Mouse (Mus musculus) granulocyte monocyte progenitor cell, adult 5-6 weeks (primary cell): ENCODE data around the gene Mcts2. TPM values are rescaled to one million over a fixed set of nuclear protein-coding genes. Genes with fewer than 3 reads are reported as not detected.
"Not testable (repeated sequence)": the region's sequence is repeated elsewhere in the genome, so short reads cannot be mapped to it uniquely, and the experiment has no call there.

Experiments used
- ATAC-seq: replicated peaks from 2 replicates; pipeline ENCODE4 v1.8.0; 2016; ENCODE audit warnings: mild to moderate bottlenecking, moderate TSS enrichment, inconsistent platforms; ENCODE audit not compliant: poor library complexity, severe bottlenecking
- total RNA-seq, 2 experiments: library from RNA; stranded (forward) in 1 of 2; stranded (reverse) in 1 of 2; fragments of 200-712, 200-1000 nt in 1 of 2; fragments of >200 nt in 1 of 2; fragmentation: Nextera tagmentation in 1 of 2; gene quantifications; 2 replicates each; pipeline ENCODE4 v1.2.3; 2014 to 2017

Mcts2 gene
- 11.7 and 14.5 TPM in 2 replicates for total RNA-seq (2014; fragmentation: Nextera tagmentation)
- total RNA-seq (2017): 5.7 and 10.9 TPM in 2 replicates

- ATAC-seq: no peak
These were observed at the start of gene Mcts2 for GRCm38 (mm10) chr2:152686806-152687267. TSS of gene Mcts2 (plus strand) at chr2:152687035.

- no peak for ATAC-seq
These were observed 49.5 kb upstream of the Mcts2 start for GRCm38 (mm10) chr2:152637381-152637780.

- no peak for ATAC-seq
These were observed 48.0 kb upstream of the Mcts2 start for GRCm38 (mm10) chr2:152638865-152639264.

- ATAC-seq: no peak
These were observed 47.3 kb upstream of the Mcts2 start for GRCm38 (mm10) chr2:152639406-152640113.

- ATAC-seq: peak; percentile 73
These were observed 33.8 kb upstream of the Mcts2 start for GRCm38 (mm10) chr2:152652901-152653620.

GRCm38 (mm10) chr2:152653874-152654715, 32.7 kb upstream of the Mcts2 start:
- peak; percentile 63 for ATAC-seq

GRCm38 (mm10) chr2:152657398-152657797, 29.4 kb upstream of the Mcts2 start:
- ATAC-seq: 0 out of 2 replicates have a peak, but pooled peaks have one; percentile 15

- peak; percentile 69 for ATAC-seq
These were observed 25.7 kb upstream of the Mcts2 start for GRCm38 (mm10) chr2:152661163-152661562.

GRCm38 (mm10) chr2:152666191-152666590, 20.6 kb upstream of the Mcts2 start:
- ATAC-seq: not testable (repeated sequence)

GRCm38 (mm10) chr2:152669256-152669638, 17.6 kb upstream of the Mcts2 start, which contains the start of gene H13:
TSS of gene H13 (plus strand) at chr2:152669461.
- peak; percentile 89 for ATAC-seq

- peak; percentile 2; the same call in 1 of the 2 replicates for ATAC-seq
These were observed 17.0 kb upstream of the Mcts2 start for GRCm38 (mm10) chr2:152669639-152670484.

- peak; percentile 44 for ATAC-seq
These were observed 15.7 kb upstream of the Mcts2 start for GRCm38 (mm10) chr2:152670983-152671641.

GRCm38 (mm10) chr2:152671642-152671999, 15.2 kb upstream of the Mcts2 start:
- peak; percentile 69 for ATAC-seq

GRCm38 (mm10) chr2:152672166-152672565, 14.7 kb upstream of the Mcts2 start:
- ATAC-seq: no peak

- no peak for ATAC-seq
These were observed 12.7 kb upstream of the Mcts2 start for GRCm38 (mm10) chr2:152674148-152674547.

GRCm38 (mm10) chr2:152675252-152675791, 11.5 kb upstream of the Mcts2 start:
- no peak for ATAC-seq

GRCm38 (mm10) chr2:152678302-152678701, 8.5 kb upstream of the Mcts2 start:
- ATAC-seq: peak; percentile 45; the same call in 1 of the 2 replicates

- no peak for ATAC-seq
These were observed 7.9 kb upstream of the Mcts2 start for GRCm38 (mm10) chr2:152678925-152679324.
